Comparison of ENCODE assay signal across 12 mouse cellular contexts in genomic region chr17:48802673-48803072, GRCm38 (mm10).
"Had no signal": no experiment of that assay in that cellular context is flagged by ENCODE, and none has a peak within 500 bp of the region (broad histone marks: within the 10 kb centered on the region; RNA-seq: fewer than 3 reads in every experiment).

No protein-coding gene starts in this region.

- H3K4me2 ChIP-seq: limb, embryonic 13.5 days; midbrain, embryonic 12.5 days; neural tube, embryonic 12.5 days had no signal

- H3K27me3 ChIP-seq: limb, embryonic 13.5 days; midbrain, embryonic 12.5 days; neural tube, embryonic 12.5 days had no signal

- H3K36me3 ChIP-seq: limb, embryonic 13.5 days; midbrain, embryonic 12.5 days; neural tube, embryonic 12.5 days had no signal

- H3K9me3 ChIP-seq: limb, embryonic 13.5 days; midbrain, embryonic 12.5 days; neural tube, embryonic 12.5 days had no signal

- H3K4me1 ChIP-seq: limb, embryonic 13.5 days; midbrain, embryonic 12.5 days; neural tube, embryonic 12.5 days had no signal

- H3K9ac ChIP-seq: limb, embryonic 13.5 days; liver, embryonic 14.5 days; midbrain, embryonic 12.5 days; neural tube, embryonic 12.5 days had no signal

- ATAC-seq: intestine, postnatal 0 days had no signal

- DNase-seq: kidney, adult 8-10 months; kidney, postnatal 25 days; layer of hippocampus, postnatal 36 days; lung, adult 18-20 months; retina, postnatal 1 day had no signal

- H3K27ac ChIP-seq: limb, embryonic 13.5 days; liver, embryonic 14.5 days; midbrain, embryonic 12.5 days; neural tube, embryonic 12.5 days; stomach, postnatal 0 days had no signal

- H3K4me3 ChIP-seq: limb, embryonic 13.5 days; midbrain, embryonic 12.5 days; myocyte; neural tube, embryonic 12.5 days had no signal
